Mouse (Mus musculus) G1E-ER4 (cell line): ENCODE measurements around the gene Exd2. TPM values are rescaled to one million over a fixed set of nuclear protein-coding genes. Genes with fewer than 3 reads are reported as not detected.

ENCODE experiments used
- GATA1 ChIP-seq: IDR thresholded peaks from one replicate; pipeline ENCODE4 v1.8.0; 2012; ENCODE audit warnings: low read length, inconsistent platforms
- polyA plus RNA-seq: library from polyadenylated mRNA; stranded (reverse); fragments of >175 nt; gene quantifications from 2 replicates; pipeline ENCODE4 v1.2.3, GENCODE M21; 2012

The Exd2 gene
- polyA plus RNA-seq, 1 experiment, result 2.0 TPM

- no peak for TF ChIP-seq GATA1
These were observed 62.6 kb downstream of the Exd2 start for GRCm38 (mm10) chr12:80525513-80525912.

- TF ChIP-seq GATA1, result no peak
These were observed 63.6 kb downstream of the Exd2 start for GRCm38 (mm10) chr12:80526511-80526910.

GRCm38 (mm10) chr12:80527727-80528389 is 65.0 kb downstream of the Exd2 start:
- no peak for TF ChIP-seq GATA1

- no peak for TF ChIP-seq GATA1
These were observed 67.2 kb downstream of the Exd2 start for GRCm38 (mm10) chr12:80530052-80530451.

- no peak for TF ChIP-seq GATA1
These were observed 67.7 kb downstream of the Exd2 start for GRCm38 (mm10) chr12:80530630-80531029.

- no peak for TF ChIP-seq GATA1
These were observed 68.7 kb downstream of the Exd2 start for GRCm38 (mm10) chr12:80531585-80531984.

- TF ChIP-seq GATA1, result no peak
These were observed 71.0 kb downstream of the Exd2 start for GRCm38 (mm10) chr12:80533876-80534275.

- no peak for TF ChIP-seq GATA1
These were observed 74.4 kb downstream of the Exd2 start for GRCm38 (mm10) chr12:80537313-80537712.

- no peak for TF ChIP-seq GATA1
These were observed 75.4 kb downstream of the Exd2 start for GRCm38 (mm10) chr12:80538311-80538710.

GRCm38 (mm10) chr12:80545310-80545709 is 82.4 kb downstream of the Exd2 start:
- no peak for TF ChIP-seq GATA1

- TF ChIP-seq GATA1, result no peak
These were observed 86.8 kb downstream of the Exd2 start for GRCm38 (mm10) chr12:80549646-80550045.

Other genes with a start within 250 kb of the Exd2 start
- 0.49 and 0.89 TPM in 2 replicates for gene Actn1, start 202.7 kb upstream of the Exd2 start, polyA plus RNA-seq
- 14.4 and 15.2 TPM in 2 replicates for gene Dcaf5, start 26.5 kb upstream of the Exd2 start, polyA plus RNA-seq
- not detected in 2 replicates for gene Galnt16, start 55.2 kb downstream of the Exd2 start, polyA plus RNA-seq
- gene Slc39a9, start 180.8 kb downstream of the Exd2 start, polyA plus RNA-seq, result 15.7 and 17.9 TPM in 2 replicates
- gene Erh, start 181.2 kb downstream of the Exd2 start, polyA plus RNA-seq, result 20.0 and 67.6 TPM in 2 replicates
- gene Plekhd1, start 229.5 kb downstream of the Exd2 start, polyA plus RNA-seq, result not detected in 2 replicates